Mouse (Mus musculus) ovary, postnatal 10 days (tissue): Measurements from ENCODE around the gene Plekhg3.

Experiments used
- DNase-seq: peaks from one replicate; pipeline ENCODE4 v3.0.0; 2022; ENCODE audit warnings: low spot score

Plekhg3 gene

GRCm38 (mm10) chr12:76530580-76531139 is at the start of gene Plekhg3:
TSS of gene Plekhg3 (plus strand) at chr12:76530891.
- no peak for DNase-seq

GRCm38 (mm10) chr12:76482446-76482845 is 48.2 kb upstream of the Plekhg3 start:
- no peak for DNase-seq

GRCm38 (mm10) chr12:76482948-76483347 is 47.7 kb upstream of the Plekhg3 start:
- DNase-seq, result no peak

GRCm38 (mm10) chr12:76484881-76485280 is 45.8 kb upstream of the Plekhg3 start:
- DNase-seq, result no peak

GRCm38 (mm10) chr12:76485381-76485780 is 45.3 kb upstream of the Plekhg3 start:
- DNase-seq, result no peak

- DNase-seq, result no peak
These were observed 43.7 kb upstream of the Plekhg3 start for GRCm38 (mm10) chr12:76486943-76487342.

GRCm38 (mm10) chr12:76490798-76491197 is 39.9 kb upstream of the Plekhg3 start:
- DNase-seq, result no peak

- no peak for DNase-seq
These were observed 37.2 kb upstream of the Plekhg3 start for GRCm38 (mm10) chr12:76493462-76493861.

GRCm38 (mm10) chr12:76495381-76495780 is 35.3 kb upstream of the Plekhg3 start:
- no peak for DNase-seq

- DNase-seq, result no peak
These were observed 34.4 kb upstream of the Plekhg3 start for GRCm38 (mm10) chr12:76496324-76496723.

- no peak for DNase-seq
These were observed 31.4 kb upstream of the Plekhg3 start for GRCm38 (mm10) chr12:76499276-76499675.

GRCm38 (mm10) chr12:76500055-76500454 is 30.6 kb upstream of the Plekhg3 start:
- DNase-seq, result no peak

- DNase-seq, result no peak
These were observed 29.8 kb upstream of the Plekhg3 start for GRCm38 (mm10) chr12:76500896-76501295.

- DNase-seq, result no peak
These were observed 27.7 kb upstream of the Plekhg3 start for GRCm38 (mm10) chr12:76502981-76503380.

GRCm38 (mm10) chr12:76506522-76506921 is 24.2 kb upstream of the Plekhg3 start:
- DNase-seq, result peak; percentile 50

GRCm38 (mm10) chr12:76507791-76508190 is 22.9 kb upstream of the Plekhg3 start:
- no peak for DNase-seq

- no peak for DNase-seq
These were observed 21.7 kb upstream of the Plekhg3 start for GRCm38 (mm10) chr12:76508909-76509440.

GRCm38 (mm10) chr12:76512731-76513130 is 18.0 kb upstream of the Plekhg3 start:
- DNase-seq, result no peak

GRCm38 (mm10) chr12:76514842-76515241 is 15.8 kb upstream of the Plekhg3 start:
- DNase-seq, result no peak

GRCm38 (mm10) chr12:76518000-76518399 is 12.7 kb upstream of the Plekhg3 start:
- DNase-seq, result no peak

- no peak for DNase-seq
These were observed 11.5 kb upstream of the Plekhg3 start for GRCm38 (mm10) chr12:76518909-76519842.

- no peak for DNase-seq
These were observed 7.0 kb upstream of the Plekhg3 start for GRCm38 (mm10) chr12:76523654-76524053.

GRCm38 (mm10) chr12:76524915-76525314 is 5.8 kb upstream of the Plekhg3 start:
- DNase-seq, result no peak
